Mouse (Mus musculus) heart, embryonic 15.5 days (tissue): ENCODE measurements around the gene Sclt1. TPM values are rescaled to one million over a fixed set of nuclear protein-coding genes. Genes with fewer than 3 reads are reported as not detected.
A peak's percentile ranks its signal among the peaks of the same experiment; 100 is the strongest.

Experiments
- ATAC-seq: fragments of 200-750 bp; cut with Nextera tagmentation; replicated peaks from 2 replicates; pipeline ENCODE4 v1.8.0; 2017; ENCODE audit warnings: low read depth, moderate TSS enrichment; ENCODE audit not compliant: insufficient number of reproducible peaks, insufficient read depth, low FRiP score
- H3K27ac ChIP-seq: fragments of 300-500 bp; sonication (generic); 2 replicates; pipeline ENCODE4 v1.5.1; 2015; ENCODE audit warnings: mild to moderate bottlenecking, inconsistent platforms
- H3K27me3 ChIP-seq: fragments of 300-500 bp; sonication (generic); 2 replicates; pipeline ENCODE4 v1.6.1; 2015; ENCODE audit warnings: inconsistent platforms
- H3K36me3 ChIP-seq: fragments of 300-500 bp; sonication (generic); 2 replicates; pipeline ENCODE4 v1.6.1; 2015; ENCODE audit warnings: mild to moderate bottlenecking, inconsistent platforms
- H3K4me1 ChIP-seq: fragments of 300-500 bp; sonication (generic); replicated peaks from 2 replicates; pipeline ENCODE4 v1.6.1; 2015; ENCODE audit warnings: inconsistent platforms
- H3K4me2 ChIP-seq: fragments of 300-500 bp; sonication (generic); 2 replicates; pipeline ENCODE4 v1.6.1; 2015; ENCODE audit warnings: inconsistent platforms, mild to moderate bottlenecking, moderate library complexity
- H3K4me3 ChIP-seq: fragments of 300-500 bp; sonication (generic); 2 replicates; pipeline ENCODE4 v1.5.1; 2015; ENCODE audit warnings: mild to moderate bottlenecking, inconsistent platforms
- H3K9ac ChIP-seq: fragments of 300-500 bp; sonication (generic); 2 replicates; pipeline ENCODE4 v1.6.1; 2015; ENCODE audit warnings: mild to moderate bottlenecking, inconsistent platforms
- H3K9me3 ChIP-seq: fragments of 300-500 bp; sonication (generic); replicated peaks from 2 replicates; pipeline ENCODE4 v1.6.1; 2016; ENCODE audit warnings: inconsistent platforms
- WGBS: fragments of 180-500 bp; shearing (Covaris S2); methylation state at CpG from one replicate; pipeline ENCODE4 v1.1.7; 2015; ENCODE audit warnings: mixed read lengths; 5-methylcytosine and 5-hydroxymethylcytosine counted together
- polyA plus RNA-seq: library from polyadenylated mRNA; unstranded; fragments of >200 nt; fragmentation: Nextera tagmentation; extraction: Ambion mirVana; gene quantifications from 2 replicates; pipeline ENCODE4 v1.2.1, GENCODE M21; 2015

Sclt1 gene
- polyA plus RNA-seq, 1 experiment from 2014 or later: 10.2 TPM

- no peaks in the 10 kb centered on the region for H3K27me3 ChIP-seq
- ATAC-seq: peak; percentile 58; the same call in 1 of the 2 replicates
- H3K27ac ChIP-seq: peak overlapping the region; percentile 18; the same call in 1 of the 2 replicates
- H3K4me1 ChIP-seq: peaks cover 38% of the 10 kb centered on the region
- no peaks in the 10 kb centered on the region for H3K9me3 ChIP-seq
- WGBS: 67% methylated on average over 13 of the region's 13 CpGs
- H3K9ac ChIP-seq: no peak overlapping the region
- no peak overlapping the region for H3K4me2 ChIP-seq
- H3K4me3 ChIP-seq: no peak overlapping the region
- peaks cover 26% of the 10 kb centered on the region for H3K36me3 ChIP-seq
Measured at GRCm38 (mm10) chr3:41605601-41606329, 136.5 kb downstream of the Sclt1 start.

- no peak overlapping the region for H3K9ac ChIP-seq
- no peaks in the 10 kb centered on the region for H3K27me3 ChIP-seq
- H3K4me1 ChIP-seq: peaks cover 45% of the 10 kb centered on the region
- H3K9me3 ChIP-seq: no peaks in the 10 kb centered on the region
- H3K36me3 ChIP-seq: peaks cover 17% of the 10 kb centered on the region
- H3K4me3 ChIP-seq: no peak overlapping the region
- H3K4me2 ChIP-seq: no peak overlapping the region
- WGBS: 89% methylated on average over 12 of the region's 12 CpGs
- no peak for ATAC-seq
- H3K27ac ChIP-seq: no peak overlapping the region
Measured at GRCm38 (mm10) chr3:41604629-41605321, 137.5 kb downstream of the Sclt1 start.

- Histone ChIP-seq H3K27ac (no peak overlapping the region), H3K27me3 (no peaks in the 10 kb centered on the region), H3K36me3 (peaks cover 18% of the 10 kb centered on the region), H3K9me3 (no peaks in the 10 kb centered on the region), H3K4me3 (no peak overlapping the region), H3K4me1 (peaks cover 50% of the 10 kb centered on the region), H3K4me2 (no peak overlapping the region), H3K9ac (no peak overlapping the region)
- no peak for ATAC-seq
- 66% methylated on average over 5 of the region's 5 CpGs for WGBS
Measured at GRCm38 (mm10) chr3:41603470-41604019, 138.8 kb downstream of the Sclt1 start.

GRCm38 (mm10) chr3:41602933-41603332 lies 139.4 kb downstream of the Sclt1 start:
- Histone ChIP-seq H3K9me3 (no peaks in the 10 kb centered on the region), H3K9ac (no peak overlapping the region), H3K36me3 (peaks cover 18% of the 10 kb centered on the region), H3K4me3 (no peak overlapping the region), H3K27ac (no peak overlapping the region), H3K4me2 (no peak overlapping the region), H3K4me1 (peaks cover 54% of the 10 kb centered on the region), H3K27me3 (no peaks in the 10 kb centered on the region)
- no peak for ATAC-seq
- 58% methylated on average over 10 of the region's 10 CpGs for WGBS

- Histone ChIP-seq H3K4me2 (no peak overlapping the region), H3K9ac (no peak overlapping the region), H3K27ac (no peak overlapping the region), H3K4me3 (no peak overlapping the region), H3K9me3 (no peaks in the 10 kb centered on the region), H3K4me1 (peaks cover 45% of the 10 kb centered on the region), H3K27me3 (no peaks in the 10 kb centered on the region), H3K36me3 (peaks cover 31% of the 10 kb centered on the region)
- 83% methylated on average over 9 of the region's 9 CpGs for WGBS
- ATAC-seq: no peak
Measured at GRCm38 (mm10) chr3:41601226-41602020, 140.9 kb downstream of the Sclt1 start.

GRCm38 (mm10) chr3:41599806-41600589 lies 142.3 kb downstream of the Sclt1 start:
- Histone ChIP-seq H3K4me3 (no peak overlapping the region), H3K27me3 (no peaks in the 10 kb centered on the region), H3K9me3 (no peaks in the 10 kb centered on the region), H3K4me1 (peaks cover 31% of the 10 kb centered on the region), H3K9ac (no peak overlapping the region), H3K27ac (peak overlapping the region; percentile 48), H3K36me3 (peaks cover 39% of the 10 kb centered on the region), H3K4me2 (no peak overlapping the region)
- peak; percentile 50 for ATAC-seq
- 68% methylated on average over 14 of the region's 14 CpGs for WGBS

- ATAC-seq: no peak
- Histone ChIP-seq H3K4me3 (no peak overlapping the region), H3K36me3 (peaks cover 37% of the 10 kb centered on the region), H3K27me3 (no peaks in the 10 kb centered on the region), H3K27ac (no peak overlapping the region), H3K9ac (no peak overlapping the region), H3K4me2 (no peak overlapping the region), H3K9me3 (no peaks in the 10 kb centered on the region), H3K4me1 (peaks cover 28% of the 10 kb centered on the region)
- 87% methylated on average over 10 of the region's 10 CpGs for WGBS
Measured at GRCm38 (mm10) chr3:41599226-41599625, 143.1 kb downstream of the Sclt1 start.

GRCm38 (mm10) chr3:41598412-41598811 lies 143.9 kb downstream of the Sclt1 start:
- Histone ChIP-seq H3K36me3 (peaks cover 44% of the 10 kb centered on the region; the same call in 1 of the 2 replicates), H3K9me3 (no peaks in the 10 kb centered on the region)
- ATAC-seq: no peak

GRCm38 (mm10) chr3:41597036-41597435 lies 145.3 kb downstream of the Sclt1 start:
- H3K4me3 ChIP-seq: no peak overlapping the region
- H3K36me3 ChIP-seq: peaks cover 44% of the 10 kb centered on the region
- H3K9ac ChIP-seq: no peak overlapping the region
- H3K4me2 ChIP-seq: no peak overlapping the region
- H3K27ac ChIP-seq: no peak overlapping the region
- no peaks in the 10 kb centered on the region for H3K27me3 ChIP-seq
- 88% methylated on average over 8 of the region's 8 CpGs for WGBS
- peaks cover 19% of the 10 kb centered on the region for H3K4me1 ChIP-seq
- H3K9me3 ChIP-seq: no peaks in the 10 kb centered on the region
- no peak for ATAC-seq

More at GRCm38 (mm10) chr3:41598412-41598811, 143.9 kb downstream of the Sclt1 start:
- Histone ChIP-seq H3K27me3 (no peaks in the 10 kb centered on the region), H3K9ac (no peak overlapping the region), H3K4me3 (no peak overlapping the region), H3K4me2 (no peak overlapping the region), H3K27ac (no peak overlapping the region), H3K4me1 (peaks cover 24% of the 10 kb centered on the region)
- WGBS: 71% methylated on average over 9 of the region's 9 CpGs

- Histone ChIP-seq H3K4me2 (no peak overlapping the region), H3K36me3 (peaks cover 38% of the 10 kb centered on the region), H3K27ac (no peak overlapping the region), H3K4me1 (peaks cover 31% of the 10 kb centered on the region), H3K9me3 (no peaks in the 10 kb centered on the region), H3K27me3 (no peaks in the 10 kb centered on the region), H3K4me3 (no peak overlapping the region), H3K9ac (no peak overlapping the region)
- WGBS: 94% methylated on average over 4 of the region's 4 CpGs
- ATAC-seq: no peak
Measured at GRCm38 (mm10) chr3:41595010-41595409, 147.3 kb downstream of the Sclt1 start.
